Mouse (Mus musculus): Measurements from ENCODE around the gene Cdh8.
"Not testable (repeated sequence)": the region's sequence is repeated elsewhere in the genome, so short reads cannot be mapped to it uniquely, and the experiment has no call there.

The Cdh8 gene

GRCm38 (mm10) chr8:99285103-99285502 lies 131.2 kb downstream of the Cdh8 start:
- DNase-seq (ENCODE audit: low read depth, low spot score): peak; percentile 39

DNA sequence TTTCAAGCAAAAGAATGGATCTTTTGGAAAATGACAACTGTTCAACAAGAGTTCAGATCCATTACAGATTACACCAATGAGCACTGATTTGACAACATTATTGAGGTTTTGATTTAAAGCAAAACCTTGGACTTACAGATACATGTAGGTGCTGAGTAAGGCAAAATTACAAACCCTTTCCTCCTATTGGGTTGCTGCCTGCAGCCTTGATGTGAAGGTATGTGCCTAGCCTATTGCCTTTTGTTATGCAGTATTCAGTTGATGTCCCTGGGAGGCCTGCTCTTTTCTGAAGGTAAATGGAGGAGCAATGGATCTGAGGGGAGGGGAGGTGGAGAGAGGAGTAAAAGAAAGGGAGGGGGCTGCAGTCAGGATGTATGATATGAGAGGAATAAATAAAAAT lies 135.9 kb downstream of the Cdh8 start:
- DNase-seq (ENCODE audit: low read depth, low spot score): no peak

DNA sequence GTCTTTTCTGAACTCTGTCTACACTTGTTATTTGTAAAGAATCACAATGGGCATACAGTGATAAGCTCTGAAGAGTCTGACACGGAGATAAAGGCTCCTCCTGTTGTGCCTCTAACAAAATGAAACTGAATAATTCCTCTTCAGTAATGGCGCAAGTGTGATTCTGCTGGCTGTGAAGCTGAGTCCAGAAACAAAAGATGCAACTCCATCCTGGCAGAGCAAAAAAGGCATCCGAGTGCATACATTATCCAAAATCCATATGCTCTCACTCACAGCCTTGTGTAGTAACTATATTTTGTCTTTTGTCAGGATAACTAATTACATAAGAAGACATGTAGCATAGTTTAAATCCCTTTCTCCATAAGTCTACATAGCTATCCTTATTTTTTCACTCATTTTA lies 149.1 kb downstream of the Cdh8 start:
- DNase-seq (ENCODE audit: low read depth, low spot score): peak; percentile 68

- peak; percentile 93 for DNase-seq (ENCODE audit: low read depth, low spot score)
These were observed 181.9 kb downstream of the Cdh8 start for GRCm38 (mm10) chr8:99234372-99234771.

GRCm38 (mm10) chr8:99223697-99224096 lies 192.6 kb downstream of the Cdh8 start:
- peak; percentile 86 for DNase-seq (ENCODE audit: low read depth, low spot score)

DNA sequence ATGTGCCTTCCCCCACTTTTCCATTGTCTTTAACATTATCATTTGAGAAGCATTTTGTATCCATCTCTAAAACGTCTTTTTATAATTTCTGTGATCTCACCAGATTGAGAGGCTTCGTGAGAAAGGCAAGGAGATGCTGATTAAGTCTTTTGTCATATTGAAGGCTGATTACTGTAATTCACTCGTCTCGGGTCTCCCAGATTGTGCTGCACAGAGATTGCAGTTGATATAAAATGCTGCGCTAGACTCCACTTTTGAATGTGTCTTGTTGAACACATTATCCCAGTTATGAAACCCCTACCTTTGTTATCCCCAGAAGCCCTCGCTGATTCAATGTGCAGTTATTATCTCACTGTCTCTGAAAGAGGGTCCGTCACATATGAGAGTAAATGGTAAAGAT lies 211.1 kb downstream of the Cdh8 start:
- DNase-seq (ENCODE audit: low read depth, low spot score): peak; percentile 19

GRCm38 (mm10) chr8:99190643-99191042 lies 225.6 kb downstream of the Cdh8 start:
- no peak for DNase-seq (ENCODE audit: low read depth, low spot score)

DNA sequence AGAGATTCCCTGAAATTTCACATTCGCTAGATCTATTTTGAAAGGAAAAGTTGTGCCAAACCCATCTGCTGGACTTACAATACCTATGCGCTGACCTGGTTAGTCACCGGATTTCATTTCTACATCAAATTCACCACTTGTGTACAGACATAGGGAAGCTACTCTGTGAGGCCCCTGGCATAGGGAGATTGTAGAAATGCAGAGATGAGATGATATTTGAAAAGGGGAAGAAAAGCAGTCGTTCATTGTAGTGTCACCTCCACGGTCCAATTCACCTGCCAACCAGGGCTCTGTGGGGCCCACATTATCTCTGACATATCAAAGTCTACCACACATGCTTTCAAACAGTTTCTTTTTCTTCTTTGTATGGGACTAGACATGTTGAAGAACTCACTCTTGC lies 229.4 kb downstream of the Cdh8 start:
- peak; percentile 50 for DNase-seq (ENCODE audit: low read depth, low spot score)

GRCm38 (mm10) chr8:99184186-99184585 lies 232.1 kb downstream of the Cdh8 start:
- DNase-seq (ENCODE audit: low read depth, low spot score): peak; percentile 31

GRCm38 (mm10) chr8:99166966-99167365 lies 249.3 kb downstream of the Cdh8 start:
- DNase-seq (ENCODE audit: low read depth, low spot score): no peak

- no peak for DNase-seq (ENCODE audit: low read depth, low spot score)
These were observed 254.6 kb downstream of the Cdh8 start for GRCm38 (mm10) chr8:99161633-99162032.

- peak; percentile 10 for DNase-seq (ENCODE audit: low read depth, low spot score)
These were observed 270.8 kb downstream of the Cdh8 start for GRCm38 (mm10) chr8:99145436-99145835.

- not testable (repeated sequence) for DNase-seq (ENCODE audit: low read depth, low spot score)
These were observed 271.5 kb downstream of the Cdh8 start for GRCm38 (mm10) chr8:99144761-99145160.

DNA sequence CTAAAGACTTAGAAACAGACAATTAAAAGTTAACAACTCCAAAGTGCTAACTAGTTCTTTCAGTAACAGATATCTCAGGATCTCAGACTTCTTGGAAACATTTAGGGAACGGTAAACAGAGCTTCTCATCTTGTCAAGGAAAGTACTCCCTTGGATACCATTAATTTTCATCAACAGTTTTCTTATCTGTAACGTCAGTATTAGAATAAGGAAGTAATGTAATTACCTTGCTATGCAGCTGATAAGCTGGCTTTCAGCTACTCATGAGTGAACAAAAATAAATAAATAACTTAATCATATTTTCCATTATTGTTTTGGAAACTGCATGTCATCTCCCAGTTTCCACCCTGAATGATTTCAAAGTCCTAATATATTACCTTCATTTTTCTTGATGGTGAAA lies 317.8 kb downstream of the Cdh8 start:
- DNase-seq (ENCODE audit: low read depth, low spot score): no peak

DNA sequence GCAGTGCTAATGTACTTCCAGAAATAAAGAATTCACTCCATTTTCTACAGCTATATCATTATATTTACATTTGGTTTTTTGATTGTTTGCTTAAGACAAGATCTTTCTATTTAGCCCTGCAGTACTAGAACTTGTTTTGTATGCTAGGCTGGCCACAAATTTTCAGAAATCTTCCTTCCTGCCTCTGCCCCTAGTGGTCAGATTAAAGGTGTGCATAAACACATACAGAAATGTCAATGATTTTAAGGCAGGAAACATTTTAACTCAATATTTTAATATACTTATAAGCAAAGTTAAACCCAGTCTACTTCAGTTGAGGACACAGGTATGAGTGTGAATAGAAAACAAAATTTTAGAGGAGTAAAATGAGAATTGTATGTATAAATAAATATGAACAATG lies 364.9 kb downstream of the Cdh8 start:
- no peak for DNase-seq (ENCODE audit: low read depth, low spot score)

DNA sequence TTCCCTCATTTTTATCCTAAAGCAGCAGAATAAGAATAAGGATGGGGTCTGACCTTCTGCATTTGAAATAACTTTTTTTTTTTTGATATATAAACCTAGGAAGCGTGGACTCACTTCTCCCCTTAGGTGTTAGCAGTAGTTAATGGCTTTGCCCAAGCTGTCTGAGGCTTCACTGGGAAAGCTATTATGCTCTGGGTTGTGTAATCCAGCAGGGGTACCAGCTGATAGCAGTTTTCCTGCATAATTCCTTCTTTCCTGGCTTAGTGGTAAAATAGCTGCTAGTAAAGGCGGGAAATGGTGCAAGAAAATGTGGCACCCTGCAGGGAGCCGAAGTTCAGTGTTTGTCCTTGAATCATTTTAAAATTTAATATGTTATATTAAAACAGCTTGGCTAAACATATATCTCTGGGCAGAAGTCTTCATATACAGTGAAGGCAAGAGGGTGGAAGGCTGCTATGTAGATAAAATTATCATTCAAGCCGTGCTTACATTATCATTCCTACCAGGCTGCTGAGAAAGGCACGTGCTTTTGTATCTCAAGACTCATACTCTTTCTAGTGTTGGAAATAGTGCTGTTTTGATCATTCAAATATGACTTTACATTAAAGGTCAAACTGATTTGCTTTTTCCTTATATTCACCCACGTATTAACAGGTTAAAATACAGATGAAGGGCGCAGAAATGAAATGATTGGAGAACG lies 367.5 kb downstream of the Cdh8 start:
- DNase-seq (ENCODE audit: low read depth, low spot score): peak; percentile 4

DNA sequence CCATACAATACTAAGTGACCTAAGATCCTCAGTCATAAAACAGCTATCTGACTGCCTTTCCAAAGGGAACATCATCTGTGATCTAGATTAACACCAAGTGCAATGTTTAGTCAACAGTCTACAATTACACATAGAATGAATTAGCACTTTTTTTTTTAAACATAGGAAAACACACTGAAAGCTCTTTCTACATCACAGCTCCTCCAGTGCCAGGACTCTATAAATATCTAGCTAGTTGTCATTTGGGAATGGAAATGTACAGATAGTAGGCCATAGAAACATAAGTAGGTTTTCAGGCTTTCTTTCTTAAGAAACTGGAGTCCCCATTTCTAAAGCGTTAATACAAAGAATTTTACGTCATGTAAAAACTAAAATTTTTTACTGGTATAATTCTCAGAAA lies 375.8 kb downstream of the Cdh8 start:
- peak; percentile 45 for DNase-seq (ENCODE audit: low read depth, low spot score)

GRCm38 (mm10) chr8:99031060-99031459 lies 385.2 kb downstream of the Cdh8 start:
- no peak for DNase-seq (ENCODE audit: low read depth, low spot score)
